Mouse (Mus musculus): Measurements from ENCODE around the gene Phlpp2. TPM values are rescaled to one million over a fixed set of nuclear protein-coding genes. Genes with fewer than 3 reads are reported as not detected.
A peak's percentile ranks its signal among the peaks of the same experiment; 100 is the strongest.

The Phlpp2 gene
- polyA plus RNA-seq, 1 experiment: 23.5 TPM

GRCm38 (mm10) chr8:109954486-109954948, 86.2 kb downstream of the Phlpp2 start:
- H3K4me1 ChIP-seq (ENCODE audit: control insufficient read depth, insufficient read depth, low read length): peaks cover 2% of the 10 kb centered on the region
- no peak for TF ChIP-seq POLR2A (IDR thresholded peaks at IDR 0.05; ENCODE audit: extremely low read depth, insufficient read depth, low read length)
- TF ChIP-seq CTCF (IDR thresholded peaks at IDR 0.05; ENCODE audit: extremely low read depth, insufficient read depth, low read length): no peak
- no peak overlapping the region for H3K27ac ChIP-seq (ENCODE audit: insufficient read depth, low read length)
- H3K4me3 ChIP-seq (ENCODE audit: insufficient read depth, low read length): no peak overlapping the region

GRCm38 (mm10) chr8:109957167-109958028, 89.1 kb downstream of the Phlpp2 start:
- no peak overlapping the region for H3K4me3 ChIP-seq (ENCODE audit: insufficient read depth, low read length)
- H3K27ac ChIP-seq (ENCODE audit: insufficient read depth, low read length): no peak overlapping the region
- H3K4me1 ChIP-seq (ENCODE audit: control insufficient read depth, insufficient read depth, low read length): 0 out of 2 replicates have a peak, but pooled peaks cover 2% of the 10 kb centered on the region
- no peak for TF ChIP-seq POLR2A (IDR thresholded peaks at IDR 0.05; ENCODE audit: extremely low read depth, insufficient read depth, low read length)
- TF ChIP-seq CTCF (IDR thresholded peaks at IDR 0.05; ENCODE audit: extremely low read depth, insufficient read depth, low read length): no peak

GRCm38 (mm10) chr8:109958036-109958655, 89.8 kb downstream of the Phlpp2 start:
- no peak overlapping the region for H3K4me3 ChIP-seq (ENCODE audit: insufficient read depth, low read length)
- TF ChIP-seq CTCF (IDR thresholded peaks at IDR 0.05; ENCODE audit: extremely low read depth, insufficient read depth, low read length) (no peak), POLR2A (IDR thresholded peaks at IDR 0.05; ENCODE audit: extremely low read depth, insufficient read depth, low read length) (no peak)
- no peak overlapping the region for H3K27ac ChIP-seq (ENCODE audit: insufficient read depth, low read length)
- H3K4me1 ChIP-seq (ENCODE audit: control insufficient read depth, insufficient read depth, low read length): no peaks in the 10 kb centered on the region

DNA sequence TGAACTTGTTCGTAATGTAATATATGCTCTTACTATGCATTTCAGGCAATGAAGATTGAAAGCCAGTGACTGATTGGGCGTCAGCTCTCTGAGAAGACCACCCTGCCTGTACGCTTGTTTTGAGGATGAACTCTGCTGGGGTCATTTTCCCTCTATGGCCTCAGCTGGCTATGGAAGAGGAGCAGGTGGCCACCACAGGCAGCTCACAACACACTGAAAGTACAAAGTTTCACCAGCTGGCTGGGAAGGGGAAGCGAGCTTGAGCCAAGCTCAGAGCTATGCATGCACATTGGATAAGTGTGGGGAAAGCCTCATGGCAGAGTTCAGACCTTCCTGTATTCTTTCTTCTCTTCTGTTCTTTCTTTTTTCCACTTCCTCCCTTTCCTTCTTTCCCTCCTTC, 90.8 kb downstream of the Phlpp2 start:
- Histone ChIP-seq H3K27ac (ENCODE audit: insufficient read depth, low read length) (no peak overlapping the region), H3K4me3 (ENCODE audit: insufficient read depth, low read length) (no peak overlapping the region), H3K4me1 (ENCODE audit: control insufficient read depth, insufficient read depth, low read length) (no peaks in the 10 kb centered on the region)
- TF ChIP-seq POLR2A (IDR thresholded peaks at IDR 0.05; ENCODE audit: extremely low read depth, insufficient read depth, low read length) (no peak), CTCF (IDR thresholded peaks at IDR 0.05; ENCODE audit: extremely low read depth, insufficient read depth, low read length) (no peak)

DNA sequence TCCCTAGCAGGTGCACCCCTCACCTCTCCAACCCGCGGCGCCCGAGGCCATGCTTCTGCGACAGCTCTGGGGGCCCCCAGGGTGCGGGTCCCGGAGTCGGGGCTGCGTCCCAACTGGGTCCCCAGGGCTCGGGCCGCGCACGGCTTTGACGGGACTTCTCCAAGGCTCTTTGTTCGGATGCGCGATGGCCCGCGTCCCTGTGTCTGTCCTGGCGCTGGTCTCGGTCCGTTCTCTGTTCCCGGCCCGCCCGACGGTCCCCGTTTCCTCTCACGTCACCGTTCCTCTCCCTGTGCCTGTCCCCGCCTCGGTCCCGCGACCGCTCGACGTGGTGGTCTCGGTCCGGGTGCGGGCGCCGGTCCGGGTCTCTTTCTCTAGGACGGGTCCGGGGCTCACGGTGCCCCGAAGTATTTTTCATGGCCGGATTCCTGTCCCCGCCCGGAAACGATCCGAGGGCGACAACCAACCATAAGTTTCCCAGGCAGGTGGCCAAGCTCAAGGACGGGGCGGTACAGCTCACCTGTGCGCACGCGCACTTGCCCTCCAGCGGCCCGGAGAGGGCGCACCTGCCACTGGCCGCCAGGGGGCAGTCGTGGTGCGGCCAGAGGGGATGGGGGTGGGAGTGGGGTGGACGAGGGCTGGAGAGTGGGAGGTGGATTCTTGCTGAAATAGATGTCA, 93.5 kb downstream of the Phlpp2 start, which contains the start of gene Marveld3:
Gene Marveld3, minus strand, starts transcription at position 511 of the 675 bp plus-strand sequence.
- no peak within 1 kb of the TSS for H3K27ac ChIP-seq (ENCODE audit: insufficient read depth, low read length)
- no peak for TF ChIP-seq POLR2A (IDR thresholded peaks at IDR 0.05; ENCODE audit: extremely low read depth, insufficient read depth, low read length)
- peak; percentile 32 for TF ChIP-seq CTCF (IDR thresholded peaks at IDR 0.05; ENCODE audit: extremely low read depth, insufficient read depth, low read length)
- no peaks in the 10 kb centered on the region for H3K4me1 ChIP-seq (ENCODE audit: control insufficient read depth, insufficient read depth, low read length)
- H3K4me3 ChIP-seq (ENCODE audit: insufficient read depth, low read length): peak within 1 kb of the TSS; percentile 12; the same call in 1 of the 2 replicates

DNA sequence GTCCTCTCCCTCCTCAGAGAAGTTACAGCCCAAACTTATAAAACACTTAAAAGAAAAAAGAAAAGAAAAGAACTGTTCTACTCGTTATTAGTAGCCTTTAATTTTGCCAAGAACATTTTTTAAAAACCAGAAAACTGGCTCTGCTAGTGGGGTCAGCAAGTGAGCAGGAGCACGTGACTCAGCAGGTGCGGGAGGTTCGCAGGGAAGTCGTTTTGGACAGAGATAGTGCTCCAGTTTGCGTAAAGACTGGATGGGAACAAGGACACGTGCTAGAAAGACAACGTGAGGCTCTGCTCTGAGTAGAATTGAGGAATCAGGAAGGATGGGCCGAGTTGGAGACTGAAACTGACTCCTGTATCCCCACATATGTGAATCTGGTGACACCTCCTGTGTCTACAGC, 94.6 kb downstream of the Phlpp2 start:
- TF ChIP-seq POLR2A (IDR thresholded peaks at IDR 0.05; ENCODE audit: extremely low read depth, insufficient read depth, low read length) (no peak), CTCF (IDR thresholded peaks at IDR 0.05; ENCODE audit: extremely low read depth, insufficient read depth, low read length) (no peak)
- Histone ChIP-seq H3K4me1 (ENCODE audit: control insufficient read depth, insufficient read depth, low read length) (no peaks in the 10 kb centered on the region), H3K27ac (ENCODE audit: insufficient read depth, low read length) (no peak overlapping the region), H3K4me3 (ENCODE audit: insufficient read depth, low read length) (no peak overlapping the region)

DNA sequence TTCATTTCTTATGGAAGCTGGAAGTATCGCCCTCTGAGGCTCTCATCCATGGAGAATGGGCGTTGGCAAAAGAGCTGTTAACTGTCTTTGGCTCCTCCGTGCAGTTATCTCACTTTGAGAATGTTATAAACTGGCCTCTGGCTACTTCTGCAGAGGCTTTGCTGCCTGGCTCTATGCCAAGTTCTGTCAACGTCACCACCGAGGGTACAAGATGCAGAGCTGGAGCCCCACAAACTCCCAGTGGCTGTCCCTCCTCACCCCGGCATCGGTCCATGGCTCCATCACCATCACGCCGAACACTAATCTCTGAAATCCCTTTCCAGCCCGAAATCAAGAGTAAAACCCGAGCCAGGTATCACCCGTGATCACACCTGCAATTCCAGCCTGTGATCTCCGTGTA, 95.1 kb downstream of the Phlpp2 start:
- no peaks in the 10 kb centered on the region for H3K4me1 ChIP-seq (ENCODE audit: control insufficient read depth, insufficient read depth, low read length)
- TF ChIP-seq CTCF (IDR thresholded peaks at IDR 0.05; ENCODE audit: extremely low read depth, insufficient read depth, low read length) (no peak), POLR2A (IDR thresholded peaks at IDR 0.05; ENCODE audit: extremely low read depth, insufficient read depth, low read length) (no peak)
- no peak overlapping the region for H3K4me3 ChIP-seq (ENCODE audit: insufficient read depth, low read length)
- no peak overlapping the region for H3K27ac ChIP-seq (ENCODE audit: insufficient read depth, low read length)

DNA sequence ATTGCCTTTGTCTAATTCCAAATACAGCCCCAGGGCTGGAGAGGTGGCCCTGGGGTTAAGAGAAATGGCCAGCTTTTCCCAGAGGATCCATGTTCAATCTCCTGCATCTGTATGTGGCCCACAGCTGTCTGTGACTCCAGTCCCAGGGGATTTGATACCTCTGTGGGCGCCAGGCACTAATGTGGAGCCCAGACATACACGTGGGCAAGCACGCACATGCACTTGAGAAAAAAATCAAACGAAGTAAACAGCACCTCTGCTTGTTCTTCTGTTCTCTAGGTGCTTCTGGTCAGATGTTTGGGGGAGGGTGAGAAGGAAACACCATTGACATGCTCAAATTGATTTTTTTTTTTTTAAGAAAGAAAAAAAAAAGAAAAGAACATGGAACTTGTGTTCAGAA, 95.8 kb downstream of the Phlpp2 start:
- Histone ChIP-seq H3K4me1 (ENCODE audit: control insufficient read depth, insufficient read depth, low read length) (no peaks in the 10 kb centered on the region), H3K4me3 (ENCODE audit: insufficient read depth, low read length) (no peak overlapping the region), H3K27ac (ENCODE audit: insufficient read depth, low read length) (no peak overlapping the region)
- TF ChIP-seq POLR2A (IDR thresholded peaks at IDR 0.05; ENCODE audit: extremely low read depth, insufficient read depth, low read length) (no peak), CTCF (IDR thresholded peaks at IDR 0.05; ENCODE audit: extremely low read depth, insufficient read depth, low read length) (no peak)

GRCm38 (mm10) chr8:109968837-109969236, 100.5 kb downstream of the Phlpp2 start:
- Histone ChIP-seq H3K27ac (ENCODE audit: insufficient read depth, low read length) (no peak overlapping the region), H3K4me3 (ENCODE audit: insufficient read depth, low read length) (no peak overlapping the region), H3K4me1 (ENCODE audit: control insufficient read depth, insufficient read depth, low read length) (no peaks in the 10 kb centered on the region)
- TF ChIP-seq POLR2A (IDR thresholded peaks at IDR 0.05; ENCODE audit: extremely low read depth, insufficient read depth, low read length) (no peak), CTCF (IDR thresholded peaks at IDR 0.05; ENCODE audit: extremely low read depth, insufficient read depth, low read length) (no peak)
